Comparison of ENCODE assay signal across 31 mouse cellular contexts in the genomic region with DNA sequence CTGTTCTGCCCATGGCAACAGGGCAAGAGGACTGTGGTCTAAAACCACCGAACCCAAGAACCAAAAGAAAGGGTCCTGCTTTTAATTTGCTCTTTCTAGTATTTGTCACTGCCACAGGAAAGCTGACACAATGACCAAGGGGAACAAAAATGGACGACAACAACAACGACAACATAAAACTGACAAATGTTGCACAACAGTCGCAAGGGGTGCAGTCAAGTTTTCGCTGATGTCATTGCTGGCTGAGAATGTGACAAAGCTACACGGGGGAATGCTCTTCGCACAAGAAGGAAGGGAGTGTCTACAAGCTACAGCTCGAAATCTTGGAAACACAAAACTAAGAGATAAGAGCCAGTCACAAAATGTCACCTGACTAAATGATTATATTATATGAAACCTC. TPM values are rescaled to one million over a fixed set of nuclear protein-coding genes. Genes with fewer than 3 reads are reported as not detected.
DNase-seq lines count a peak whose midpoint lies in the region; ATAC-seq lines count a peak whose summit lies in the region.
"Had no signal": no experiment of that assay in that cellular context is flagged by ENCODE, and none has a peak within 500 bp of the region (broad histone marks: within the 10 kb centered on the region; RNA-seq: fewer than 3 reads in every experiment).

No protein-coding gene starts in this region.

- DNase-seq in ovary, postnatal 36 days (ENCODE audit: low spot score) = no peak
- no peak for DNase-seq in frontal cortex, adult 2 months (ENCODE audit: extremely low spot score in 1 of 2, low spot score in 1 of 2)
- DNase-seq: adrenal gland, adult 8-10 months; adrenal gland, postnatal 25 days; B cell, adult 2 months; cerebellum, adult 11-12 months; cerebellum, adult 8-10 months; cerebellum, postnatal 14 days; embryo, embryonic 11 days; gastrocnemius, adult 2 months; gastrocnemius, postnatal 14 days; heart, adult 18-20 months; heart, postnatal 10 days; heart, postnatal 36 days had no signal

- no peaks in the 10 kb centered on the region for H3K36me3 ChIP-seq in intestine, embryonic 16.5 days (ENCODE audit: control insufficient read depth, insufficient read depth, low read length)
- no peaks in the 10 kb centered on the region for H3K36me3 ChIP-seq in intestine, embryonic 15.5 days
- H3K36me3 ChIP-seq: embryonic facial prominence, embryonic 10.5 days; embryonic facial prominence, embryonic 13.5 days; forebrain, embryonic 12.5 days; heart, embryonic 12.5 days; heart, embryonic 15.5 days; hindbrain, embryonic 10.5 days; hindbrain, embryonic 13.5 days had no signal

- no peaks in the 10 kb centered on the region for H3K27me3 ChIP-seq in intestine, embryonic 16.5 days (replicated peaks; ENCODE audit: control insufficient read depth, insufficient read depth, low read length)
- H3K27me3 ChIP-seq in intestine, embryonic 15.5 days (replicated peaks) = no peaks in the 10 kb centered on the region
- H3K27me3 ChIP-seq: embryonic facial prominence, embryonic 13.5 days; forebrain, embryonic 12.5 days; heart, embryonic 12.5 days; heart, embryonic 15.5 days; hindbrain, embryonic 13.5 days had no signal

- H3K9ac ChIP-seq in intestine, embryonic 16.5 days (ENCODE audit: low read depth, low read length) = no peak overlapping the region
- no peak overlapping the region for H3K9ac ChIP-seq in intestine, embryonic 15.5 days
- H3K9ac ChIP-seq: embryonic facial prominence, embryonic 13.5 days; forebrain, embryonic 12.5 days; heart, embryonic 12.5 days; heart, embryonic 15.5 days; hindbrain, embryonic 13.5 days had no signal

- no peaks in the 10 kb centered on the region for H3K9me3 ChIP-seq in intestine, embryonic 16.5 days (ENCODE audit: control insufficient read depth, low read length)
- H3K9me3 ChIP-seq in intestine, embryonic 15.5 days = no peaks in the 10 kb centered on the region
- H3K9me3 ChIP-seq: embryonic facial prominence, embryonic 10.5 days; embryonic facial prominence, embryonic 13.5 days; forebrain, embryonic 12.5 days; heart, embryonic 12.5 days; heart, embryonic 15.5 days; hindbrain, embryonic 10.5 days; hindbrain, embryonic 13.5 days had no signal

- ATAC-seq in intestine, embryonic 16.5 days = peak; percentile 34; the same call in 1 of the 2 replicates
- ATAC-seq in intestine, embryonic 15.5 days = no peak
- peak; percentile 57 for ATAC-seq in granulocyte monocyte progenitor cell, adult 5-6 weeks (replicated peaks; ENCODE audit: poor library complexity, severe bottlenecking)
- ATAC-seq in neutrophil, adult 5-6 weeks (ENCODE audit: extremely low read depth, insufficient number of reproducible peaks, low FRiP score, poor library complexity, severe bottlenecking) = peak; percentile 43; the same call in 1 of the 2 replicates
- ATAC-seq: activated CD4-positive, CD25-positive, alpha-beta regulatory T cell, adult 4 months; CD4-positive, CD25-positive, alpha-beta regulatory T cell, adult 4 months; forebrain, embryonic 16.5 days; hindbrain, embryonic 16.5 days; intestine, postnatal 0 days had no signal

- H3K4me2 ChIP-seq in intestine, embryonic 16.5 days (ENCODE audit: low read depth, low read length) = no peak overlapping the region
- H3K4me2 ChIP-seq in intestine, embryonic 15.5 days (replicated peaks) = no peak overlapping the region
- H3K4me2 ChIP-seq: embryonic facial prominence, embryonic 13.5 days; forebrain, embryonic 12.5 days; heart, embryonic 12.5 days; heart, embryonic 15.5 days; hindbrain, embryonic 13.5 days had no signal

- WGBS in intestine, embryonic 16.5 days = 73% methylated on average over 8 of the region's 8 CpGs
- 79% methylated on average over 8 of the region's 8 CpGs for WGBS in intestine, embryonic 15.5 days

- no peak overlapping the region for H3K4me3 ChIP-seq in intestine, embryonic 16.5 days (ENCODE audit: low read length)
- no peak overlapping the region for H3K4me3 ChIP-seq in intestine, embryonic 15.5 days (replicated peaks)
- H3K4me3 ChIP-seq: embryonic facial prominence, embryonic 10.5 days; embryonic facial prominence, embryonic 13.5 days; erythroblast, embryonic 14.5 days; forebrain, embryonic 12.5 days; gastrocnemius, adult 2 months; heart, embryonic 12.5 days; heart, embryonic 15.5 days; hindbrain, embryonic 10.5 days; hindbrain, embryonic 13.5 days had no signal

- no peak overlapping the region for H3K27ac ChIP-seq in intestine, embryonic 16.5 days (ENCODE audit: low read length)
- H3K27ac ChIP-seq in intestine, embryonic 15.5 days = no peak overlapping the region
- H3K27ac ChIP-seq: embryonic facial prominence, embryonic 10.5 days; embryonic facial prominence, embryonic 13.5 days; forebrain, embryonic 12.5 days; gastrocnemius, adult 2 months; heart, embryonic 15.5 days; hindbrain, embryonic 10.5 days; hindbrain, embryonic 13.5 days had no signal

- H3K4me1 ChIP-seq in intestine, embryonic 16.5 days (ENCODE audit: control insufficient read depth, insufficient read depth, low read length) = peaks cover 4% of the 10 kb centered on the region; the same call in 1 of the 2 replicates
- H3K4me1 ChIP-seq in intestine, embryonic 15.5 days (replicated peaks) = no peaks in the 10 kb centered on the region
- H3K4me1 ChIP-seq: embryonic facial prominence, embryonic 13.5 days; forebrain, embryonic 12.5 days; hindbrain, embryonic 10.5 days; hindbrain, embryonic 13.5 days had no signal

RNA-seq across cellular contexts. Expression of a gene that starts 47.5 kb away (rescaled TPM):
- polyA plus RNA-seq in intestine, embryonic 16.5 days (2015; fragmentation: Nextera tagmentation; extraction: Ambion mirVana) = 11.5 and 15.1 TPM in 2 replicates
- polyA plus RNA-seq in intestine, embryonic 15.5 days (2015; fragmentation: Nextera tagmentation; extraction: Ambion mirVana) = 14.3 and 16.3 TPM in 2 replicates
- 55.3 and 56.0 TPM in 2 replicates for total RNA-seq in granulocyte monocyte progenitor cell, adult 5-6 weeks (2014; fragmentation: Nextera tagmentation)
- total RNA-seq in granulocyte monocyte progenitor cell, adult 5-6 weeks (2017) = 33.3 and 33.4 TPM in 2 replicates
- 52.1 and 55.7 TPM in 2 replicates for total RNA-seq in neutrophil, adult 5-6 weeks (2017)
- polyA plus RNA-seq in frontal cortex, adult 2 months (2012; rRNA removed) = 38.6 and 39.2 TPM in 2 replicates
